Mouse (Mus musculus): ENCODE data around the gene Gm9508. TPM values are rescaled to one million over a fixed set of nuclear protein-coding genes. Genes with fewer than 3 reads are reported as not detected.
"Not testable (repeated sequence)": the region's sequence is repeated elsewhere in the genome, so short reads cannot be mapped to it uniquely, and the experiment has no call there.

Gene Gm9508
- not detected in 2 replicates for polyA plus RNA-seq (2014; fragmentation: Nextera tagmentation; extraction: Ambion mirVana)

DNA sequence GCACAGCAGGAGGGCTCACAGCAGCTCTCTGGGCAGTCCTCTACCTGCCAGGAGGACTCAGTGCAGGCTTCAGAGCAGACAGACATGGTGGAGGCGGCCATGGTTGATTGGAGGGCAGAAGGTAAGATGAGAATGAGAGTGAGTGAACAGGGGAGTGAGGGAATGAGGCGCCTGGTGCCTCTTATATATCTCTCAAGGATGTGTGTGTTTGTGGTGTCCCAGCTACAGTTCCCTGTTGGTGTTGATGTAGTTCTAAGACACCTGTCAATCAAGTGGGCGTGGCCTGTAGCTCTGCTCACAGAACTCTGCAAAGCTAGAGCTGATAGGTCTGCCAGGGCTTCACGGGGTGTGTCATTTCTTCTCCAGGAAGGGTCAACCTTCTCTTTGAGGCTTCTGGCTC, at the start of gene Gm9508:
Gm9508 (minus strand) TSS at position 101 of the 400 bp plus-strand sequence.
- Histone ChIP-seq H3K27ac (ENCODE audit: low read depth) (no peak within 1 kb of the TSS), H3K4me3 (ENCODE audit: low read depth, low read length) (no peak within 1 kb of the TSS), H3K9me3 (ENCODE audit: control insufficient read depth, low read length) (no peaks in the 10 kb centered on the region), H3K36me3 (ENCODE audit: control insufficient read depth, insufficient read depth, low read length) (no peaks in the 10 kb centered on the region), H3K4me2 (ENCODE audit: low read length) (no peak within 1 kb of the TSS), H3K4me1 (replicated peaks; ENCODE audit: control insufficient read depth, insufficient read depth, low read length) (no peaks in the 10 kb centered on the region), H3K27me3 (replicated peaks; ENCODE audit: control insufficient read depth, insufficient read depth, low read length) (no peaks in the 10 kb centered on the region), H3K9ac (ENCODE audit: low read length) (no peak within 1 kb of the TSS)
- ATAC-seq (replicated peaks; ENCODE audit: low FRiP score, low TSS enrichment, low read depth) (no peak), DNase-seq (ENCODE audit: low spot score) (no peak)
- WGBS, result 49% methylated on average over 4 of the region's 4 CpGs

DNA sequence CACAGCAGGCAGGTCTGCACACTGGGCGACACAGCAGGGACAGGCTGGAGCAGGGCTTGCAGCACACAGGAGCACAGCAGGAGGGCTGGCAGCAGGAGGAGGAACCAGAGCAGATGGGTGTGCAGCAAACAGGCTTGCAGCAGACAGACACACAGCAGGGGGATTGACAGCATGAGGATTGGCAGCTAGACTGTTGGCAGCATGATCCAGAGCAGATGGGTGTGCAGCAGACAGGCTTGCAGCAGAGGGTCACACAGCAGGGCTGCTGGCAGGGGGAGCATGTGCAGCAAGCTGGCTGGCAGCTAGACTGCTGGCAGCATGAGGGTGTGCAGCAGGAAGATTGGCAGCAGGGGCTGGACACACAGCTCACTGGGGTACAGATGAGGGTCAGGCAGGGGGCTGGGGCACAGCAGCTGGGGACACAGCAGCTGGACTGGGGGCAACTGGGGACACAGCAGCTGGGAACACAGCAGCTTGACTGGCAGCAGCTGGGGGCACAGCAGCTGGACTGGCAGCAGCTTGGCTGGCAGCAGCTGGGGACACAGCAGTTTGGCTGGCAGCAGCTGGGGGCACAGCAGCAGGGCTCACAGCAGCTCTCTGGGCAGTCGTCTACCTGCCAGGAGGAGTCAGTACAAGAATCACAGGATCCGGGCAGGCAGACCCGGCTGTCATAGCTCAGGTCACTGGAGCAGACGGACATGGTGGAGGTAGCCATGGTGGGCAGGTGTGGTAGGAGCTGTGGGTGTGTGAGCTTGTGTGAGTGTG, 45.1 kb upstream of the Gm9508 start, which contains the start of gene Gm18596:
Gm18596 (minus strand) TSS at position 715 of the 765 bp plus-strand sequence.
- not testable (repeated sequence) for H3K36me3 ChIP-seq (ENCODE audit: control insufficient read depth, insufficient read depth, low read length); H3K4me3 ChIP-seq (ENCODE audit: low read depth, low read length); H3K9me3 ChIP-seq (ENCODE audit: control insufficient read depth, low read length); DNase-seq (ENCODE audit: low spot score); H3K27me3 ChIP-seq (replicated peaks; ENCODE audit: control insufficient read depth, insufficient read depth, low read length); H3K27ac ChIP-seq (ENCODE audit: low read depth); H3K4me2 ChIP-seq (ENCODE audit: low read length); H3K9ac ChIP-seq (ENCODE audit: low read length); ATAC-seq (replicated peaks; ENCODE audit: low FRiP score, low TSS enrichment, low read depth); H3K4me1 ChIP-seq (replicated peaks; ENCODE audit: control insufficient read depth, insufficient read depth, low read length)
- WGBS, result 55% methylated on average over 4 of the region's 5 CpGs

DNA sequence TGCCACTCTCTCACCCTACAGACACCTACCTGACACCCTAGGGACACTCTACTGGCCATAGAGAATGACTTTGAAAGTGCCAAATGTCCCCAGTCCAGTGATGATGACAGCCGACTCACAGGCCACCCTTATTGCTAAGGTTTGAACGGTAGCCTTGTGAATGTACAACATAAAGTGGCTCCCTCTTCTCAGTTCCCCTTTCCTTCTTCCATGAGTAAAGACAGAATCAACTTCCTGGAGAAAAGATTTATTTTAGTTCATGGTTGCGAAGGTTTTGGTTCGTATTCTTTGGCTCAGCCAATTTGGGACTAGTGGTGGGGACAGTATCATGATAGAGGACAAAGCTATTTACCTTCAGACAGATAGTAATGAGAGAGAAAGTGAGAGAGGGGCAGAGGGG, 41.9 kb upstream of the Gm9508 start:
- WGBS, result 80% methylated on average over 4 of the region's 4 CpGs
- Histone ChIP-seq H3K4me2 (ENCODE audit: low read length) (no peak overlapping the region), H3K4me3 (ENCODE audit: low read depth, low read length) (no peak overlapping the region), H3K27ac (ENCODE audit: low read depth) (no peak overlapping the region), H3K9me3 (ENCODE audit: control insufficient read depth, low read length) (peaks cover 8% of the 10 kb centered on the region), H3K4me1 (replicated peaks; ENCODE audit: control insufficient read depth, insufficient read depth, low read length) (no peaks in the 10 kb centered on the region), H3K36me3 (ENCODE audit: control insufficient read depth, insufficient read depth, low read length) (no peaks in the 10 kb centered on the region), H3K9ac (ENCODE audit: low read length) (no peak overlapping the region), H3K27me3 (replicated peaks; ENCODE audit: control insufficient read depth, insufficient read depth, low read length) (no peaks in the 10 kb centered on the region)
- no peak for DNase-seq (ENCODE audit: low spot score)
- ATAC-seq (replicated peaks; ENCODE audit: low FRiP score, low TSS enrichment, low read depth), result no peak

DNA sequence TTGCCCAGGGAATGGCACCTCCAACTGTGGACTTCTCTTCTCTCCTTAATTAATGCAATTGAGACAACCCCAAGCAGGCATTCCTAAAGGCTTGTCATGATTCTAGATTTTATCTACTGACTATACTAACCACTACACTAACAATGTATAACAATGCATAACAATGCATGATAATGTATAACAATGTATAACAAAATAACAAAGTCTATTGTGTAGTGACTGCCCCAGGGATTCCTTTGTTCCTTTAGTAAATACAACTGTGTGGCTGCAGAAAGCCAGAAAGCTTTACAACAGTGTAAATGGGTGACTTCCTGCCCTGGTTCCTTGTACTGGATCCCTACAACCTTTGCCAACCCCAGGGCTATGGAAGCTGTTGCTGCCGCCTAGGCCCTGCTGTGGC, 38.9 kb upstream of the Gm9508 start:
- WGBS, result 100% methylated on average over 1 of the region's 1 CpGs
- Histone ChIP-seq H3K9ac (ENCODE audit: low read length) (no peak overlapping the region), H3K27me3 (replicated peaks; ENCODE audit: control insufficient read depth, insufficient read depth, low read length) (no peaks in the 10 kb centered on the region), H3K9me3 (ENCODE audit: control insufficient read depth, low read length) (peaks cover 8% of the 10 kb centered on the region), H3K27ac (ENCODE audit: low read depth) (no peak overlapping the region), H3K36me3 (ENCODE audit: control insufficient read depth, insufficient read depth, low read length) (no peaks in the 10 kb centered on the region), H3K4me2 (ENCODE audit: low read length) (no peak overlapping the region), H3K4me1 (replicated peaks; ENCODE audit: control insufficient read depth, insufficient read depth, low read length) (no peaks in the 10 kb centered on the region), H3K4me3 (ENCODE audit: low read depth, low read length) (no peak overlapping the region)
- DNase-seq (ENCODE audit: low spot score) (no peak), ATAC-seq (replicated peaks; ENCODE audit: low FRiP score, low TSS enrichment, low read depth) (no peak)

DNA sequence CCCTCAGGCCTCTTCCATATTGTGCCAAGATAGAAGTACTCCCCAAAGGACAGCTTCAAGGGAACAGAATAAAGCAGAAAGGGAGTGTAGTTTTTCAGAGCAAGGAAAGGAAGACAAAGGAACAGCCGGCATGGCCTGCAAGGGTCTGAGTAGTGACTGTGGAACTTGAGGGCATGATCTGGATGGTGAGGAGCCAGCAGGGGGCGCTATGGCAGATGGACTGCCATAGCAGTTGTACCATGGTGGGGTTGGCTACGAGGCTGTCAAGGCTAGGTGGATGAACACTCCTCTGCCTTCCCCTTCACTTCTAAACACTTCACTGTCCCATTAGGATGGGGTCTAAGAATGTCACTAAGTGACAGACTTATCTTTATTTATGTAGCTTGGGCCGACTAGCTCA, 32.2 kb upstream of the Gm9508 start:
- no peak overlapping the region for H3K4me2 ChIP-seq (ENCODE audit: low read length)
- ATAC-seq (replicated peaks; ENCODE audit: low FRiP score, low TSS enrichment, low read depth), result no peak
- H3K27me3 ChIP-seq (replicated peaks; ENCODE audit: control insufficient read depth, insufficient read depth, low read length), result no peaks in the 10 kb centered on the region
- DNase-seq (ENCODE audit: low spot score), result no peak
- H3K27ac ChIP-seq (ENCODE audit: low read depth), result no peak overlapping the region
- H3K36me3 ChIP-seq (ENCODE audit: control insufficient read depth, insufficient read depth, low read length), result no peaks in the 10 kb centered on the region
- no peaks in the 10 kb centered on the region for H3K9me3 ChIP-seq (ENCODE audit: control insufficient read depth, low read length)
- no peak overlapping the region for H3K9ac ChIP-seq (ENCODE audit: low read length)
- no peak overlapping the region for H3K4me3 ChIP-seq (ENCODE audit: low read depth, low read length)
- no peaks in the 10 kb centered on the region for H3K4me1 ChIP-seq (replicated peaks; ENCODE audit: control insufficient read depth, insufficient read depth, low read length)
- 51% methylated on average over 4 of the region's 4 CpGs for WGBS

DNA sequence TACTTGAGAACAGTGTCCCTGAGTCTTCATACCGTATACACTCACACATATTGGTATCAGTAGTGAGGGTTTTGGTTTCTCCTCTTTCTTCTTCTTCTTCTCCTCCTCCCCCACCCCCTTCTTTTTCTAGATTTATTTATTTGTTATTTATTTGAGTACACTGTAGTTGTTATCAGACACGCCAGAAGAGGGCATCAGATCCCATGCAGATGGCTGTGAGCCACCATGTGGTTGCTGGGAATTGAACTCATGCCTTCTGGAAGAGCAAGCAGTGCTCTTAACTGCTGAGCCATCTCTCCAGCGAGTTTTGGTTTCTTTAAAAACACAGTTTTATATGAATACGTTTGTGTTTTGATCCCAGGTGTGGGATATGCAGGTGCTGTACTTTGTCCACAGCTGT, 31.2 kb upstream of the Gm9508 start:
- ATAC-seq (replicated peaks; ENCODE audit: low FRiP score, low TSS enrichment, low read depth), result no peak
- Histone ChIP-seq H3K9me3 (ENCODE audit: control insufficient read depth, low read length) (no peaks in the 10 kb centered on the region), H3K4me2 (ENCODE audit: low read length) (no peak overlapping the region), H3K36me3 (ENCODE audit: control insufficient read depth, insufficient read depth, low read length) (no peaks in the 10 kb centered on the region), H3K4me3 (ENCODE audit: low read depth, low read length) (no peak overlapping the region), H3K4me1 (replicated peaks; ENCODE audit: control insufficient read depth, insufficient read depth, low read length) (no peaks in the 10 kb centered on the region), H3K9ac (ENCODE audit: low read length) (no peak overlapping the region), H3K27me3 (replicated peaks; ENCODE audit: control insufficient read depth, insufficient read depth, low read length) (no peaks in the 10 kb centered on the region), H3K27ac (ENCODE audit: low read depth) (no peak overlapping the region)
- no peak for DNase-seq (ENCODE audit: low spot score)
- 61% methylated on average over 4 of the region's 4 CpGs for WGBS

DNA sequence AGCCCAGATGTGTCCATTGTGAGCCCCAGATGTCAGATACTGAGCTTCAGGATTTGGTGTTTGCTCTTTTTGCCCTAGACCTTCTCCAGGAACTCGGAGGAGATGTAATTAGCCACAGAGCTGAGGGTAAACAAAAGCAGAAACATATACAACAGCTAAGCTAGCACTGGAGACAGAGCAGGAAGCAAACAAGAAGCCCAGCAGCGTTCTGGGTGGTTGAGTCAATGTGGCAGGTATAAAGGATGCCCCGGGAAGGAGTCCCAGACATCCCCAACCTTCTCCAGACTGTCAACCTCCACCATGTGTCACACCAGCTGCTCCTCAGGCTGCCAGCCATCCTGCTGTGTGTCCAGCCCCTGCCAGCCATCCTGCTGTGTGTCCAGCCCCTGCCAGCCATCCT, 29.2 kb upstream of the Gm9508 start, which contains the start of gene Gm10100:
Gm10100 (plus strand) TSS at position 301 of the 400 bp plus-strand sequence.
- Histone ChIP-seq H3K36me3 (ENCODE audit: control insufficient read depth, insufficient read depth, low read length) (no peaks in the 10 kb centered on the region), H3K4me1 (replicated peaks; ENCODE audit: control insufficient read depth, insufficient read depth, low read length) (no peaks in the 10 kb centered on the region), H3K9ac (ENCODE audit: low read length) (no peak within 1 kb of the TSS), H3K9me3 (ENCODE audit: control insufficient read depth, low read length) (no peaks in the 10 kb centered on the region), H3K27me3 (replicated peaks; ENCODE audit: control insufficient read depth, insufficient read depth, low read length) (no peaks in the 10 kb centered on the region), H3K27ac (ENCODE audit: low read depth) (no peak within 1 kb of the TSS), H3K4me2 (ENCODE audit: low read length) (no peak within 1 kb of the TSS), H3K4me3 (ENCODE audit: low read depth, low read length) (no peak within 1 kb of the TSS)
- no peak for DNase-seq (ENCODE audit: low spot score)
- no peak for ATAC-seq (replicated peaks; ENCODE audit: low FRiP score, low TSS enrichment, low read depth)
- 26% methylated on average over 3 of the region's 3 CpGs for WGBS

DNA sequence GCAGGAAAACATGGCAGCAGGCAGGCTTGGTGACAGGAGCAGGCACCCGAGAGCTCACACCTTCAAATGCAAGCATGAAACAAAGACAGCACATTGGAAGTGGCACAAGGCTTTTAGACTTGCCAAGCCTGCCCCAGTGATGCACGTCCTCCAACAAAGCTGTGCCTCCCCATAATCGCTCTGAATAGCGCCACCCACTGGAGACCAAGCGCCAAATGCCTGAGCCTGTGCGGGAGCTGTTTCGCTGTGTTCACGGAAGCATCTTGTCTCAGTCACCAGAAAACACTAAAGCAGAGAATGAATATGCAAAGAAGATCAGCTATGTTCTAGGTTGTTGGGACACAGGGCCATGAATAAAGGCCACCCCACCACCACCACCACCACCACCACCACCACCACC, 27.8 kb upstream of the Gm9508 start:
- H3K4me1 ChIP-seq (replicated peaks; ENCODE audit: control insufficient read depth, insufficient read depth, low read length), result no peaks in the 10 kb centered on the region
- H3K9ac ChIP-seq (ENCODE audit: low read length), result no peak overlapping the region
- no peak overlapping the region for H3K4me3 ChIP-seq (ENCODE audit: low read depth, low read length)
- no peak for ATAC-seq (replicated peaks; ENCODE audit: low FRiP score, low TSS enrichment, low read depth)
- H3K27me3 ChIP-seq (replicated peaks; ENCODE audit: control insufficient read depth, insufficient read depth, low read length), result no peaks in the 10 kb centered on the region
- H3K4me2 ChIP-seq (ENCODE audit: low read length), result no peak overlapping the region
- WGBS, result 76% methylated on average over 8 of the region's 8 CpGs
- H3K36me3 ChIP-seq (ENCODE audit: control insufficient read depth, insufficient read depth, low read length), result no peaks in the 10 kb centered on the region
- no peaks in the 10 kb centered on the region for H3K9me3 ChIP-seq (ENCODE audit: control insufficient read depth, low read length)
- no peak for DNase-seq (ENCODE audit: low spot score)
- H3K27ac ChIP-seq (ENCODE audit: low read depth), result no peak overlapping the region

DNA sequence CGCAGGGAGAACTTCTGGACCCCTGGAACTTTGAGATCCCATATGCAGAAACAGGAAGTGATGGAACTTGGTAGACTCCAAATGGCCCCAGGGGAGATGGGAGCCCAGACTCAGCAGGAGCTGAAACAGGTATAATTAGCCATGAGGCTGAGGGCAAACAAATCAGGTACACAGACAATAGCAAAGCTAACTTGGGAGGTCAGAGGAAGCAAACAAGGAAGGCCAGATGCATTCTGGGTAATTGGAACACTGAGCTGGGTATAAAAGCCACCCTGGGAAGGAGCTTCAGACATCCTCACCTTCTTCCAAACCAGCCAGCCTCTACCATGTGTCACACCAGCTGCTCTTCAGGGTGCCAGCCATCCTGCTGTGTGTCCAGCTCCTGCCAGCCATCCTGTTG, 23.3 kb upstream of the Gm9508 start, which contains the start of gene Krtap12-1:
Krtap12-1 (plus strand) TSS at position 301 of the 400 bp plus-strand sequence.
- H3K9me3 ChIP-seq (ENCODE audit: control insufficient read depth, low read length); H3K4me3 ChIP-seq (ENCODE audit: low read depth, low read length); H3K4me2 ChIP-seq (ENCODE audit: low read length); H3K36me3 ChIP-seq (ENCODE audit: control insufficient read depth, insufficient read depth, low read length); H3K27me3 ChIP-seq (replicated peaks; ENCODE audit: control insufficient read depth, insufficient read depth, low read length); H3K4me1 ChIP-seq (replicated peaks; ENCODE audit: control insufficient read depth, insufficient read depth, low read length); H3K9ac ChIP-seq (ENCODE audit: low read length); H3K27ac ChIP-seq (ENCODE audit: low read depth); DNase-seq (ENCODE audit: low spot score); ATAC-seq (replicated peaks; ENCODE audit: low FRiP score, low TSS enrichment, low read depth): not testable (repeated sequence)
- 87% methylated on average over 1 of the region's 1 CpGs for WGBS

Data from intestine, embryonic 14.5 days (tissue).